Mouse (Mus musculus) CD8-positive naive resting alpha-beta T cell, adult 2 months (primary cell): ENCODE measurements around the gene Thrsp.
A peak's percentile ranks its signal among the peaks of the same experiment; 100 is the strongest.
"Not testable (repeated sequence)": the region's sequence is repeated elsewhere in the genome, so short reads cannot be mapped to it uniquely, and the experiment has no call there.

ENCODE experiments used
- DNase-seq, 2 experiments: peaks; one replicate each; pipeline ENCODE4 v3.0.0; 2022; ENCODE audit warnings: low read depth in 2 of 2, low spot score in 2 of 2

Gene Thrsp

DNA sequence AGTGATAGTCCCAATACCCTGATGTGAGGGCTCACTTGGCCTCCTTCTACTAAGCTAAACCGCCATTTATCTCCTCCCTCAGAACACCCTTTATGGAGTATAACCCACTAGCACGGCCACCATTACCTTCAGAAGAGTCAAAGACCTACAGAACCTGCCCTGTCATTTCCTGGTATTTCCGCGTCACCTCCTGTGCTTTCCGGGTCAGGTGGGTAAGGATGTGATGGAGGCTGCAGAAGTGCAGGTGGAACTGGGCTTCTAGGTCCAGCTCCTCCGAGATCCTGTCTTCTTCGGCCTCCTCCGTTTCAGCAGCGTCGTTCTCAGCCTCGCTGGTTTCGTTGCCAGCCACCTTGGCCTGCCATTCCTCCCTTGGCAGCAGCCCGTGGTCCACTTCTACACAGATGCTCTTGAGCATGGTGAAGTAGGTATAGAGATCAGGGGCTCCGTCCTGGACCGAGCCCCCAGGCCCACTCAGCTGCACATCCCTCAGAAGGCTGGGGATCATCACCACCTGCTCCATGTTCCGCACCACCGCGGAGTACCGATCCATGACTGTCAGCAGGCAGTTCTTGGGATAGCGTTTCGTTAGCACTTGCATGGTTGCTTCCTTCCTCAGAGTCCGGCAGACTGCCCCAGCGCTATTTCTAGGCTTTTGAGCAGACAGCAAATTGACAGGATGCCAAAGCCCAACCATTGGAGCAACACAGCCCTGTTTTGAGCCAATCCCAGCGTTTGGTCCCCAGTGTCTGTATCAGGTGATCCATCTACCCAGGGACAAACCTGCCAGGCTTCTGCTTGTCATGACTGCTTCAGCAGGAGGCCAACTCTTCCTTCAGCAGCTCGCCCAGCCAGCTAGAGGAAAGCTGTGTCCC lies at the start of gene Thrsp:
TSS of gene Thrsp (minus strand) at position 825 of the 872 bp plus-strand sequence.
- DNase-seq = no peak

DNA sequence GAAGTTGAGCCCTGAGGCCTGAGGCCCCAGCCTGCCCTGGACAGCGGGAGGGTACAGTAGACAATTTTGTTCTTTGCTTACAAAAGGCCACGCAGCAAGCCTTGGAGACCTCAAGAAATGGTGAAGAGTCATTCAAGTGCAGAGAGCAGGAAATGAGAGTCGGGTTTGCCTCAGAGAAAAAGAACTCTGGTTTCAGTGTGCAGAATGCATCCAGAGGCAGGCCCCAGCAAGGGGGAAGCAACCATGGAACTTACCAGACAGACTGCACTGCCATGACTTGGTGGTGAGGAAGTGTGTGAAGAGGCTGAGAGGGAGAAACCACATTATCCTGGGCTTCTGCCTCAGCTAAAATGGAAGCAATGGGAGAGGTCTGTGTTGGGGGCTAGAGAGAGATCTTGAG lies 38.0 kb upstream of the Thrsp start:
- DNase-seq = no peak

DNA sequence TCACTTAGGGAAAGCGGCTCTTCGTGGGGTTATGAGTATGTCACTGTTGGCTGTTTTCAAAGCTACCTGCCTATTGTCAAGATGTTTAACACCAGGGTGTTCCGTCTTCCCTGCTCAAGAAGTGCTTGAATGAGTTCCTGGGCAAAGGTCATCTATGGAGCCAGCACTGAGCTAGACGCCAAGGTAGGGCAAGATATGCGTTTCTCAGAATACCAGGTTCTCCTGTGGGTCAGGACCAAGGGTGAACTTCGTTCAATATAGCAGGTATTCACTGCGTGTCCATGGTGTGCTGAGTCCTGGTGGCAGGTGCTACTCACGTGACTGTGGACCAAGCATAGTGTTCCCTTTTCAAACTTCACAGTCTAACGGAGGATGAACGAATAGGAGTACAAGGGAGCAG lies 37.3 kb upstream of the Thrsp start:
- no peak for DNase-seq

DNA sequence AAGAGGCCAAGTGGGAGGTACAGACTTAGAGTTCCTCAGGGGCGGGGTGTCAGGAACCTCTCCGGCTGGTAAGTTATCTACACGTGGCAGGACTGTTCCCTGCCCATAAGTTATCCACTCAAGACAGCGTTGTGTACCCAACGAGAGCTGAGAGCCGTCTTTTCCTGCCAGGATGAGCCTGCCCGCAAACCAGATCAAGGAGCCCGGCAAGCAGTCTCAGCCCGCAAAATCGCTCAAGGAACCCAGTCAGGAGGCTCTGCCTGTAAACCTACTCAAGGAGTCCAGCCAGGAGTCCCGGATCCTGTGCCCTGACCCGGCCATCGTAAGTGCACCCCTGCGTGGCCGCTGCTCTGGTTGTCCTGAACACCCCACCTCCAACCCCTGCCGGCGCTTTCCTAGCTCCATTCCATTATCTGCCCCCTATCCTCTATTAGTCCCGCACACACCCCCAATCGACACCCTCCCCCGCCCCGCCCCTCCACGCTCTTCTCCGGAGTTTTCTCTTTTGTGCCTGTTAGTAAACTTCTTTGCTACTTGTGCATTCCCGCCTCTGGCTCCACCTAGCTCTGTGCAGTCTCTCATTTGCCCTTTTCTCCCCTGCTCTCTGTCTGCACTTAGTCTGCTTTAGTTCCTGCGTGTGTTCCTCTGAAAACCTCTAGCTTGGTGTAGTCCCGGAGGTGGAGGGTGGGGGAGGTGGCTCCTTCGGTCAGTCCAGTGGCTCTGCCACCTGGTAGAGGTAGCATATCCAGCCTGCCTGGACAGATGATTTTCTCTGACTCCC lies 35.8 kb upstream of the Thrsp start:
- DNase-seq = peak; percentile 10 to 11

DNA sequence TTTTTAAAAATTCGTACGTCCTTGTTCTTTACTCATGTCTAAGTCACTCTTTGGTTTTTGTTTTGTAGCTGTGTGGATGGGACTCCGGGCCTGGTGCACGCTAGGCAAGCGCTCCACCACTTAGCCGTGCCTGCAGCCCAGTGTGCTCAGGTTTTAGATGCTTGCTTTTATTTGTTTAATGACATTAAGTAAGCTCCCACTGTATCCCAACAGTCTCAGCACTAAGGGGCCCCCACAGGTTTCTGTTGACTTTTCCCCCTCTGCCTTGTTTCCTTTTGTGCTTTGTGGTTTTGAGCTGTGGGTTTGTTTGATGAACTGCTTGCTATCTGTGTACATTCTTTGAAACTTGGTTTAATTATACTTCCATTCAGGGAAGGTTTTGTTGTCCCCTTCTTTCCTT lies 34.7 kb upstream of the Thrsp start:
- peak in 1 of 2 experiments; percentile 8 for DNase-seq

DNA sequence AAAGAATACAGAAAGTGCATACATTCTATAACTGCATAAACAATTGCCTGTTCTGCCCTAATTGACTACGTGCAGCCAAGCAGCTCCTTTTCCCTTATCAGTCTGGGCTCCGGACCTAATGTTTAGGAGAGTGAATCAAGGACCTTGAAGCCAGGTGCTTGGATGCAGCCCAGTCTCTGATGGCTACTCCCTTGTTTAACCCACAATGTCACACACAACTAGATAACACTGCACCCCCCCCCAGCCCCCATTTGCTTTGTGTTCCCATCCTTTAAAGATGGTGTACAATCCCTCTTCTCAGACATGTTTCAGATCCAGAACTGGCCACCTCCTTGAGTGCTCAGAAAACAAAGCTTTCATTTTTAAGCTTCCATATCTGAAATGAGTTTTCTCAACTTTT lies 33.5 kb upstream of the Thrsp start, which contains the start of gene Kctd14:
TSS of gene Kctd14 (plus strand) at position 301 of the 400 bp plus-strand sequence.
- not testable (repeated sequence) for DNase-seq

DNA sequence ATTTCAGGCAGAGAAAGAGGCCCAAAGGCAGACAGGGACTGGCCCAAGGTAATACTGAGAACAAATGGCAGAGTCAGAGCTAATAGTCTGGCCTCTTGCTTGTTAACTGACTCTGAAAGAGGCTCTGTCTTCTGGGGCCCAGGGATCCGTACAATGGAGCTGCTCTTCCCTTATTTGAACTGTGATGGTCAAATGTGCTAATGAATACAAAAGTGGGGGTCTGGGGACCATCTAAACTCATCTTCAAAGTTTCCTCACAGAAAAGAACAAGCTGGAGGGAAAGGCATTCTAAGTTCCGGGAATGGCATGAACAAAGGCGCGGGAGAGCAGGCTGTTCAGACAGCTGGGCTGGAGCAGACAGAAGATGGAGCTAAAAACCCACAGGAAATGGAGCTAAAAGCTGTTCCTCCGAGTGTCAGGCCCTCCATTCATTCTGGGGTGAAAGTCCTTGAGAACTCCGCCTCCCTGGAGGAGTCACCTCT lies 29.6 kb upstream of the Thrsp start:
- no peak for DNase-seq

DNA sequence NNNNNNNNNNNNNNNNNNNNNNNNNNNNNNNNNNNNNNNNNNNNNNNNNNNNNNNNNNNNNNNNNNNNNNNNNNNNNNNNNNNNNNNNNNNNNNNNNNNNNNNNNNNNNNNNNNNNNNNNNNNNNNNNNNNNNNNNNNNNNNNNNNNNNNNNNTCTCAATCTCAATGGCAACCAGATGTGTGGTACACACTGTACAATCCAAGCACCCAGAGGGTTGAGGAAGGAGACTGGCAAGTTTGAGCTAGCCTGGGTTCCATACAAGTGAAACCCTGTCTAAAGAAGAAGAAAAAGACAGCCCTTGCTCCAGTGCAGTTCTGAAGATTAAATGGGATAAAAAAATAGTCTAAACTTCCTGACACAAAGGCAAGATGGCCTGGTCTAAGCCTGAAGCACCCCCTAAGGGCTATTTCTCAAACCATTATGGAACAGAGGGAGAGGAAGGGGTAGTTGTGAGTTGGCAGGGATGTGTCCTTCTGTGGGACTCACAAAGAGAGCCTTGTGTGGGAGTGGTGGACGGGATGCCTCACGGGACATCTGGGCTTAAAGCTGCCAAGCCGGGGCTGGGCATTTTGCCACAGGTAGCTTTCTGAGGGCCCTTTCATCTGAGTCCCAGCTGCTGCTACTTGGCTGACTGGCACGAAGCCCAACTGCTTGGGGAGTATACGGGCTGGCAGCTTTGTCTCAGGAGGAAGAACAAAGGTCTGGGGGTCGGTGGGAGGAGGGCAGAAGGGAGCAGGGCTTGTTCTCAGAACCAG lies 28.8 kb upstream of the Thrsp start:
- no peak for DNase-seq

DNA sequence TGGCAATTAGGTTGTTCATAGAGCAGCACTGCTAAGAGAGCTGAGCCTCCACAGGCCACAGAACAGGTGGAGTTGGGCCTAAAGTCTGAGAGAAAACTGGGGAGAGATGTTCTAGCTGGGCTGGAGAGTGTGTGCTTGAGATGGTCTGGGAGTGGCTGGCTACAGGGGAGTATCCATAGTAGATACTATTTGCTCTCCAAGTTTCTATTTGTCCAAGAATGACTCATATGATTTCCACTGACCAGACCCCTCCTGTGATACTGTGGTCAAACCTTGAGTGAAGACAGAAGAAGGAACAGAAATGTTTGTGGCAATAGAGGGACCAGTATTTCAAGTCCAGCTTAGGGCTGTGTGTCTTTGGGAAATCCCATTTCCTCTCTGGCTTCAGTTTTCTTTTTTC lies 21.5 kb upstream of the Thrsp start:
- DNase-seq = no peak

DNA sequence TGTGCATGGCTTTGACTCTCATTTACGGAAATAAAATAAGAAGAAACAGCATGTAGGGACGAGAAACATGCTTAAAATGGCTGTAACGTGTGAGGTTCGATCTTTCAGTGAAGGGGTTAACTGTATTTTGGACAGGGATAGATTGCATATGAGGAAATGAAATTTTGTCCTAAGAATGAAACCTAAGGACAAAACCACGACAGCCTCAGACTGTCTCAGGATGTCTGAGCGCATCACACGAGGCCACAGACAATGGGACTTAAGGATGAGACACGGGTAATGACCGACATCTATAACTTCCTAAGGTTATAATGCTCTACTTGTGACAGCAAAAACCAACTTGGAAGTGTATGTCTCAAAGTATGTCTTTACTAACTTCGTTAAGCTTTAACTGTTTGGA lies 17.0 kb upstream of the Thrsp start:
- DNase-seq = no peak

DNA sequence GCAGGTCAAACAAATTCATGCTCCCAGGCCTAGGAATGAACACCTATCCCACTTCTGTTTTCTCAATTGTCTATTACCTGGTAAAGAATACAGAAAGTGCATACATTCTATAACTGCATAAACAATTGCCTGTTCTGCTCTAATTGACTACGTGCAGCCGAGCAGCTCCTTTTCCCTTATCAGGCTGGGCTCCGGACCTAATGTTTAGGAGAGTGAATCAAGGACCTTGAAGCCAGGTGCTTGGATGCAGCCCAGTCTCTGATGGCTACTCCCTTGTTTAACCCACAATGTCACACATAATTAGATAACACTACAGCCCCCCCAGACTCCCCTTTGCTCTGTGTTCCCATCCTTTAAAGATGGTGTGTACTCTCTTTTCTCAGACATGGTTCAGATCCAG lies 16.0 kb upstream of the Thrsp start:
- not testable (repeated sequence) for DNase-seq

DNA sequence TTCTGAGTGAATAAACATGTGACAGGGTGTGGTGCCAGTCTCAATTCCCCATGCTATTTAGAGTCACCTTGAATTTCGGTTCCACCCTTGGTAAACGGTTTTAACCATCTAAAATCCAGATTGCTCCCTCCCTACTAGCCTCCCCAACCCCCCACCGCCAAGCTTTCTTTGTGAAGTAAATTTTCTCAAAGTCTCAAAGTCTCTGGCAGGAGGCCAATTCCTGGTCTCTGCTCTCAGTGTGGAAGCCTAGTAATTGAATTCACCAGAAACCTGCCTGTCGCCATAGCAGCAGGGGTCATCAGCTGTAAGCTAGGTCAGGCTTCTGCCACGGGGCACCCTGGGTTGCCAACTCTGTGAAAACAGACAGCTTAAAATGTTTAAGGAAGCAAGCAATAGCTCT lies 12.2 kb upstream of the Thrsp start:
- no peak for DNase-seq

DNA sequence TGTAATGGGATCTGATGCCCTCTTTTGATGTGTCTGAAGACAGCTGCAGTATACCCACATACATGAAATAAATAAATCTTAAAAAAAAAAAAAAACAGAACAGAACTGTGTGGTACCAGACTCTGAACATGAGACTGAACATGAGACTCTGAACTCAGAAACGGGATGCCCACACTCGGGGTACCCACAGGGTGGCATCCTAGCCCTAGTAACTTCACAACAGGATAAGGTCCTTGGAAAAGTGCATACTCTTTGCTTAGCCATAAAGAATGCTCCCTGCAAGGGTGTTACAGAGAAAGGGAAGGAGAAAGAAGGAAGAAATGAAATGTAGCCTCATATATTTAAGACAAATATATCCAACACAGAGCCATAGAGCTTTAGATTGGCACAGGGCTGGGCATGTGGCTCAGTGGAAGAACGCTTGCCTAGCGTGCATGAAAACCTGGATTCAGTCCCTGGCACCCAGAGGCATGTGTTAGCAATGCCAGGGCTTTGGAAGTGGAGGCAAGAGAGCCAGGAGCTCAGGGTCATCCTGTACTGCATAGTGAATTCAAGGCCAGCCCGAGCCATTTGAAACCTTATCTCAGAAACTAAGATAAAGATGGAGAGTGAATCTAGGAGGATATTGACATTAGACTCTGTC lies 10.4 kb upstream of the Thrsp start:
- no peak for DNase-seq

DNA sequence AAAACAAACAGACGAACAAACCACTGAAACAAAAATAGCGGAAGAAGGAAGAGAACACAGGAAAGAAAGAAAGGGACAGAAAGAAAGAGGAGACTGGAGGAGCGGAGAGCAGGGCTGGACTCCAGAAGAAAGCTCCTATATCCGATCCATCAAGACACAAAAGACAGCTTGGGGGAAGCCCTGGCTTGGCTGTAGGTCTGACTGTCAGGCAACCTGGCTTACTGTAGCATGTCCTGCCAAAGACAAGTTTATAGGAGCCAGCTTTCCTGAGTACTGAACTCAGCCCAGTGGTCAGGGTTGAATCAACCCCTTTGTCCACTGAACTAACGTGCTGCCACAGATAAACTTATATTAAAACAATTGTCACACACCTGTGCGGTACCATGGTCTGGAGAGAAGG lies 9.8 kb upstream of the Thrsp start:
- DNase-seq = no peak

DNA sequence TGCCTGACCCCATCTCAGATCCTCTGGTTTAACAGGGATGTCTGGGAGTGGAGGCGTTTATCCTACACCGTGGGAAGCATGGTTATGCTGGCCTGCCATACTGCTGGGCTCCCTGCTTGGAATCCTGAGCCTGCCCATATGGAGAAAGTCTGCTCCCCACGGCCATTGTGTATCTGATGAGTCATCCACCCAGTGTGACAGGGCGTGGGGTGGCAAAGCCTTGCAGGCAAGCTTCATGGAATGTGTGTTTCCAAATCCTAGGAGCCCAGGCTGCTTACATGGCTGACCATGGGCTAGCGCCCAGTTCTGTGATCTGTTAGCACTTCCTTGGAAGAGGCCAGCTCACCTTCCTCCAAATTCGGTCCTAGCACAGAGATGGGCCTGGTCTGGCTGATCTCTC lies 9.0 kb upstream of the Thrsp start:
- no peak for DNase-seq

DNA sequence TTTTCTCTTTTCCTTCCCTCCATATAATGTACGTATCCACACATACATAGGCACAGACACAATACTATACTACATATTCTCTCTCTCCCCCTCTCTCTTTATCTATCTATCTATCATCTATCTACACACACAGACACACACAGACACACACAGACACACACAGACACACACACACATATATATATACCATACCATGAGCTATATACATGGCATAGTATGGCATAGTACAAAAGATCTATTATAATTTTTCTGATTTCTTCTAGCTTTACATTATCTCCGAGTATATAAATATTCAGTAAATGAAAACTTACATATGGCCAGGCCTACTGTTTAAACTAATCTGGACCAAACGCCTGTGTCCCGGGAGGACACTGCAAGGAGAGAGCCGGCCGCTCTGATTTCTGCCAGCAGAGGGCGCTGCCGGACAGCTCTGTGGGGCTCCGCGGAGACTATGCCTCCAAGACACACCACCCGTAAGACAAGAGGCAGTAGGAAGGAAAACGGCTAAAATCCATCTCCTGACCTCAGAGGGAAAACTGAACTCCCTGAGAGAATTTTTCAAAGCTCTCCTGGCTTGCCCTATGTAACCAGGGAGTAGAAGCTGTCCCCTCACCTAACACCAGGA lies 7.2 kb upstream of the Thrsp start:
- DNase-seq = peak; percentile 75 to 80

DNA sequence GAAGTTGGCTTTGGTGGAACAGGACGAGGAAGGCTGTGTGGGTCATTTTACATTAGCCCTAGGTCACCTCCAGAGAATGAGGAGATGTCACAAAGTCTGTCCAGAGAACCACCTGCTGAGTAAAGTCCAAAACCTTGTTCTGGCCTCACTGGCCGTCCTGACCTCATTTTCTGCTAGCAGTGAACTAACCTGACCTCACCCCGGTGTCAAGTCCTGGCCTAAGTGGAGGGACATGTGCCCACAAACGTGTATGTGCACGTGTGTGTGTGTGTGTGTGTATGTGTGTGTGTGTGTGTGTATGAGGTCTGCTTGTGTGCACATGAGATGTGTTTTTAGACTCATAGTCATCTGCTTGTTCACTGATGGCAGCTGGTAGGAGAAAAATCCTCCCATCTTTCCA lies 6.2 kb upstream of the Thrsp start:
- no peak for DNase-seq

DNA sequence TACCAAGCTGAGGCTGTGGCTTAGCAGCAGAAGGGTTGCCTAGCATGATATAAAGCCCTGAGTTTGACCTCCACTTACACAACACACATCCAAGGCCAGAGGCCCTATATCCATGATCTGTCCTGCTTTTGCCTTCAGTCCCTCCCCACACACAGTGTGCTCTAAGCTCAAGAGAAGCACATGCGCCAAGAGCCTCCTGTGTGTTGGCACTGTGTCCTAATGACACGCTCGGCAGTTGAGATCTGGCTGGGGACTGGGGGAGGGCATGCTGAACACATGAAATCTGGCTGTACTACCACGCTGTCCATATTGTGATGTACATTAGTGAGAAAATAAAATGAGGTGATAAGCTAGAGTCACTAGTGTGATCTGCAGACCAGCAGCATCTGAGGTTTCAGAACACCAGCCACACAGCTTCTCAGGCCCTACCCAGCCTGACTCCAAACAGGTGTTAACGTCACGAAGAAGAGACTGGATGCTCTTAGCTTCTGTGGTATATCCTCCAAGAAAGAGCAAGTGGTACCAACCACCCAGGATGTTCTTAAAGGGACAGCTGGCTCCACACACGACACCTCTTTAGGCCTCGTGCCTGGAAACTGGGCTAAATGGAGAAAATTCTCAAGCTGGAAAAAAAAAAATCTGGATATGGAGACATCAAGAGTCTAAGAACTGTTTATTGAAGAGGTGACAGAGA lies 3.6 kb upstream of the Thrsp start:
- DNase-seq = no peak

DNA sequence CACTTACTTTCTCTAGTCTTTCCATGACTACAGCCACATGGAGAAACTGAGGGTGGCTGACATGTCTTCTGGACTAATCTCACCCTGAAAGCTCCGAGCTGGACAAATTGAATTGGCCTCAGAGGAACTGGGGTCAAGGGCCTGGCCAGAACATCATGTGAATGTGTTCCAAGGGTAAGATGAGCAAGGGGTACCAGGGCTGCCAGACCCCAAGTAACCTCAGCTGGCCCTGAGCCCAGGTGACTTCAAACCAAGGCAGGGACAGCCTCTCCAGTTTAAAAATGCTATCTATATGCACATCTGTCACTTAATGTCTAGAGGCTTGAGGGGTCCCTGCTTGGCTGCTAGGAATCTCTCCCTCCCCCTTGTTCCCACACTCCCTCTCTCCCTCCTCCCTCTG lies 2.9 kb upstream of the Thrsp start:
- DNase-seq = no peak

DNA sequence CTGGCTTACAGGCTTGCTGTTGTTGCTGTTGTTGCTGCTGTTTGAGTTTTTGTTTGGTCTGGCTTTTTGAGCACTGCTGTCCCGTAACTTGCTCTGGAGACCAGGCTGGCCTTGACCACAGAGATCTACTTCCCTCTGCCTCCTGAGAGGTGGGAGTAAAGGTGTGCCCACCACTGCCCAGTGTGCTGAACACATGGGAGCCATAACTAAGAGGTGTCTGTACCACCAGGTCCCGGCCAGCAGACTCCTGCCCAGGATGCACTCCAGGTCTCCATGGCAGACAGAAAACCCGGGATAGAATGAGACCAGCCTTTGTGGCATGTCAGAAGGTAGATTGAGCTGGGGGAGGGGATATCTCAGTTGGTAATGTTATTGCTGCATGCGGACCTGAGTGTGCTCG lies 1.6 kb upstream of the Thrsp start:
- no peak for DNase-seq
